Mouse (Mus musculus) liver, embryonic 16.5 days (tissue): Measurements from ENCODE around the gene Gm2897. TPM values are rescaled to one million over a fixed set of nuclear protein-coding genes. Genes with fewer than 3 reads are reported as not detected.
"Not testable (repeated sequence)": the region's sequence is repeated elsewhere in the genome, so short reads cannot be mapped to it uniquely, and the experiment has no call there.

ENCODE experiments used
- ATAC-seq: fragments of 200-750 bp; cut with Nextera tagmentation; 2 replicates; pipeline ENCODE4 v1.8.0; 2017; ENCODE audit warnings: low read depth, mild to moderate bottlenecking, moderate number of reproducible peaks, moderate library complexity
- H3K27ac ChIP-seq: fragments of 300-500 bp; sonication (generic); 2 replicates; pipeline ENCODE4 v1.5.1; 2014; ENCODE audit warnings: mild to moderate bottlenecking, low read length
- H3K27me3 ChIP-seq: fragments of 300-500 bp; sonication (generic); 2 replicates; pipeline ENCODE4 v1.6.1; 2014; ENCODE audit warnings: low read depth, low read length, mixed read lengths; ENCODE audit not compliant: control insufficient read depth, insufficient read depth
- H3K36me3 ChIP-seq: fragments of 300-500 bp; sonication (generic); 2 replicates; pipeline ENCODE4 v1.6.1; 2014; ENCODE audit warnings: mild to moderate bottlenecking; ENCODE audit not compliant: control insufficient read depth, insufficient read depth
- H3K4me1 ChIP-seq: fragments of 300-500 bp; sonication (generic); 2 replicates; pipeline ENCODE4 v1.6.1; 2014; ENCODE audit warnings: low read depth, low read length, mixed read lengths; ENCODE audit not compliant: control insufficient read depth
- H3K4me2 ChIP-seq: fragments of 300-500 bp; sonication (generic); 2 replicates; pipeline ENCODE4 v1.6.1; 2014; ENCODE audit warnings: low read depth, low read length, mixed read lengths
- H3K4me3 ChIP-seq: fragments of 300-500 bp; sonication (generic); 2 replicates; pipeline ENCODE4 v1.5.1; 2014; ENCODE audit warnings: low read depth, mild to moderate bottlenecking, low read length
- H3K9ac ChIP-seq: fragments of 300-500 bp; sonication (generic); 2 replicates; pipeline ENCODE4 v1.6.1; 2014; ENCODE audit warnings: low read depth, low read length
- H3K9me3 ChIP-seq: fragments of 300-500 bp; sonication (generic); replicated peaks from 2 replicates; pipeline ENCODE4 v1.6.1; 2016; ENCODE audit warnings: low read length; ENCODE audit not compliant: control insufficient read depth
- WGBS: fragments of 180-500 bp; shearing (Covaris S2); extraction: QIAGEN DNeasy Blood & Tissue Kit; methylation state at CpG from one replicate; pipeline ENCODE4 v1.1.7; 2014; ENCODE audit not compliant: insufficient replicate concordance; 5-methylcytosine and 5-hydroxymethylcytosine counted together
- polyA plus RNA-seq: library from polyadenylated mRNA; unstranded; fragments of >200 nt; fragmentation: Nextera tagmentation; extraction: Ambion mirVana; gene quantifications from 2 replicates; pipeline ENCODE4 v1.2.1, GENCODE M21; 2015

The Gm2897 gene
- 0.13 TPM in 1 of 2 replicates, not detected in the other for polyA plus RNA-seq

GRCm38 (mm10) chr14:3048727-3049512 lies at the start of gene Gm2897:
Gene Gm2897 (plus strand): TSS chr14:3049285.
- H3K36me3 ChIP-seq, H3K27me3 ChIP-seq, H3K9ac ChIP-seq, H3K4me2 ChIP-seq, H3K27ac ChIP-seq, H3K9me3 ChIP-seq, ATAC-seq, H3K4me1 ChIP-seq: not testable (repeated sequence)
- 0 out of 2 replicates have a peak within 1 kb of the TSS, but pooled peaks have one; percentile 13 for H3K4me3 ChIP-seq
- WGBS = 5% methylated on average over 19 of the region's 40 CpGs

DNA sequence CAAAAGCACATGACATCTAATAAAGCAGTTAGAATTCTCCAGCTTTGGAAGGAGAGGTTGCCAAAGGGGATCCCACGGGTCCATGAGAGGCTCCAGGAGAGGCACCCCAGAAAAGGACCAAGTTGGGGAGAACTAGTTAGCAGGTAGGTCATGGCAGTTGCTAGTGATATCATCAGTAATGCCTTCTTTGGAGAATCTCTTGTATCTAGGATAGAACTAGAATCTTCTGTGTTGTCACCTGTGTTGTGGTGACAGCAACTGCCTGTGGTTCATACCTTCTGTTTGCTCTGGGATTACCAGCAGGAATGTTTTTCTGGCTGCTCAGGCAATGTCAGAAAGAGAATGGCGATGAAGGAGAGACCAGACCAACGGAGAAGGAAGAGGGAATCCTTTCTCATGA lies 19.4 kb upstream of the Gm2897 start, which contains the start of gene Gm2888:
Gene Gm2888 (plus strand): TSS at position 301 of the 400 bp plus-strand sequence.
- H3K9me3 ChIP-seq, H3K4me3 ChIP-seq, H3K9ac ChIP-seq, H3K4me1 ChIP-seq, H3K27me3 ChIP-seq, H3K27ac ChIP-seq, H3K4me2 ChIP-seq, H3K36me3 ChIP-seq, ATAC-seq: not testable (repeated sequence)
- WGBS = 40% methylated on average over 2 of the region's 3 CpGs

GRCm38 (mm10) chr14:3049513-3049800 lies 372 bp downstream of the Gm2897 start:
- H3K9ac ChIP-seq, H3K4me2 ChIP-seq: not testable (repeated sequence)
- WGBS = under 1% methylated on average over 13 of the region's 20 CpGs

GRCm38 (mm10) chr14:3050087-3050486 lies 1.0 kb downstream of the Gm2897 start:
- WGBS = 3% methylated on average over 5 of the region's 8 CpGs
- H3K27ac ChIP-seq, H3K4me3 ChIP-seq, H3K27me3 ChIP-seq, H3K4me2 ChIP-seq, H3K9me3 ChIP-seq, H3K36me3 ChIP-seq, ATAC-seq, H3K4me1 ChIP-seq, H3K9ac ChIP-seq: not testable (repeated sequence)

More at GRCm38 (mm10) chr14:3049513-3049800, 372 bp downstream of the Gm2897 start:
- not testable (repeated sequence) for H3K27me3 ChIP-seq, H3K27ac ChIP-seq, H3K9me3 ChIP-seq, H3K4me1 ChIP-seq, H3K36me3 ChIP-seq, ATAC-seq
- H3K4me3 ChIP-seq = 0 out of 2 replicates have a peak overlapping the region, but pooled peaks have one; percentile 13

DNA sequence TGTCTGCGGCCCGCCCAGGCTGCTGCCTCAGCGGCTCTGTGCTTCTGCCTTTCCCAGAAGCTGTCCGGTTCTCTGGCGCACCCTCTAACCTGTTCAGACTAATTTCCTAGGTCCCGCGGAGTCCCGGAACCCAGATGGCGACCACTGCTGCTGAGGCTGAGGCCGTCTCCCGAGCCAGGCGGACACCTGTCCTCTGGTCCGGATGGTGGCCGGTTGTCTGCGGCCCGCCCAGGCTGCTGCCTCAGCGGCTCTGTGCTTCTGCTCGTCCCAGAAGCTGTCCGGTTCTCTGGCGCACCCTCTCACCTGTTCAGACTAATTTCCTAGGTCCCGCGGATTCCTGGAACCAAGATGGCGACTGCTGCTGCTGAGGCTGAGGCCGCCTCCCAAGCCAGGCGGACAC lies 67.0 kb downstream of the Gm2897 start:
- H3K36me3 ChIP-seq, H3K9me3 ChIP-seq, H3K27me3 ChIP-seq, H3K9ac ChIP-seq, H3K4me2 ChIP-seq, H3K4me1 ChIP-seq, ATAC-seq, H3K4me3 ChIP-seq, H3K27ac ChIP-seq: not testable (repeated sequence)
- WGBS = 52% methylated on average over 13 of the region's 25 CpGs

Other genes with a start within 250 kb of the Gm2897 start
- not detected in 2 replicates for gene Gm2888, start 19.3 kb upstream of the Gm2897 start, polyA plus RNA-seq
- not detected in 2 replicates for gene Gm10340, start 84.7 kb downstream of the Gm2897 start, polyA plus RNA-seq
- not detected in 2 replicates for gene Gm5795, start 139.0 kb downstream of the Gm2897 start, polyA plus RNA-seq
- 0.25 and 0.58 TPM in 2 replicates for gene D830030K20Rik, start 159.2 kb downstream of the Gm2897 start, polyA plus RNA-seq